Mouse (Mus musculus): ENCODE measurements at regions not wholly inside any gene's neighbourhood (a gene's known extent, or its start where the extent isn't known, plus 50 kb on each side); places are given as distances from the start of the nearest gene placed in this dataset.

DNA sequence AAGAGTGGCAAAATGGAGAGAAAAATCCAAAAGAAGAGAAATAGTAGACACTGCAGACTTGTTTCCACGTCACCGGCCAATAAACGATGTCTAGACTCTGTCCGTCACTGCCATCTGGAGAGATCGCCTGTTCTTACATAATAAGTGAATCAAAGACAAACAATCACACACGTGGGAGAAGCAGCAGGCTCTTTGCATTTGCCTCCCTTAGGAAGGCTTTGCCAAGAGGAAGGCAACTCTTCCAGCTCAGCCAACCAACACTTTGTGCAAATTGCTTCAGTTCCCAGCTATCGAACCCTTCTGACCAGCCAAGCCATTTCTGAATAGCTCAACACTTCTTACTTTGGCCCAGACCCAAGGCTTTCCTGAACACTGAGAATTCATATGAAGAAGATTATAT is 432.8 kb downstream of the 1700129C05Rik start:
- 70% methylated on average over 7 of the region's 7 CpGs for WGBS (ENCODE audit: insufficient replicate concordance)
- no peaks in the 10 kb centered on the region for H3K36me3 ChIP-seq (ENCODE audit: control insufficient read depth, insufficient read depth)
- no peaks in the 10 kb centered on the region for H3K9me3 ChIP-seq (replicated peaks; ENCODE audit: control insufficient read depth, low read length)
- no peak overlapping the region for H3K27ac ChIP-seq (ENCODE audit: low read length)
- H3K9ac ChIP-seq (ENCODE audit: low read depth, low read length) = no peak overlapping the region
- no peak overlapping the region for H3K4me3 ChIP-seq (ENCODE audit: low read depth, low read length)
- no peaks in the 10 kb centered on the region for H3K4me1 ChIP-seq (ENCODE audit: control insufficient read depth, low read depth, low read length)
- no peaks in the 10 kb centered on the region for H3K27me3 ChIP-seq (ENCODE audit: control insufficient read depth, insufficient read depth, low read depth, low read length)
- no peak for ATAC-seq (ENCODE audit: low read depth)
- no peak overlapping the region for H3K4me2 ChIP-seq (ENCODE audit: low read depth, low read length)

DNA sequence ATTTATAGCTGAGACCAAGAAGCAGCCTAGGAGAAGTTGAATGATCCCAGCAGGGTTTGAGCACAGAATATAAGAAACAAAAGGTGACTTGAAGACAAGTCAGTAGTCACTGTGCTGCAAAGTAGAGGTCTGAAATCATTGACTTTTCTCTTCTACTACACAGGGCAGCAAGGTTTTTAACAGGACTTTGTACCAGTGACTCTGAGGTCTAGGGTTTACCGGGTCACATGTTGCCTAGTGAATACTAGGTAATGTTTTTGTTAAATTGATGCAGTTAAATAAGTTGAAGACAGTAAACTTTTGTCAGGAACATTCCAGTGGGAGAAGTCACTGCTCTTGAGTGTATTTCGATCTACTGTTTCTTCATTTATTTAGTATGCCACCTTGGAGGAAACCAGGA is 433.4 kb downstream of the 1700129C05Rik start:
- WGBS (ENCODE audit: insufficient replicate concordance) = 61% methylated on average over 2 of the region's 2 CpGs
- Histone ChIP-seq H3K36me3 (ENCODE audit: control insufficient read depth, insufficient read depth) (no peaks in the 10 kb centered on the region), H3K27me3 (ENCODE audit: control insufficient read depth, insufficient read depth, low read depth, low read length) (no peaks in the 10 kb centered on the region), H3K9ac (ENCODE audit: low read depth, low read length) (no peak overlapping the region), H3K4me2 (ENCODE audit: low read depth, low read length) (no peak overlapping the region), H3K4me3 (ENCODE audit: low read depth, low read length) (no peak overlapping the region), H3K9me3 (replicated peaks; ENCODE audit: control insufficient read depth, low read length) (no peaks in the 10 kb centered on the region), H3K27ac (ENCODE audit: low read length) (no peak overlapping the region), H3K4me1 (ENCODE audit: control insufficient read depth, low read depth, low read length) (no peaks in the 10 kb centered on the region)
- ATAC-seq (ENCODE audit: low read depth) = no peak

DNA sequence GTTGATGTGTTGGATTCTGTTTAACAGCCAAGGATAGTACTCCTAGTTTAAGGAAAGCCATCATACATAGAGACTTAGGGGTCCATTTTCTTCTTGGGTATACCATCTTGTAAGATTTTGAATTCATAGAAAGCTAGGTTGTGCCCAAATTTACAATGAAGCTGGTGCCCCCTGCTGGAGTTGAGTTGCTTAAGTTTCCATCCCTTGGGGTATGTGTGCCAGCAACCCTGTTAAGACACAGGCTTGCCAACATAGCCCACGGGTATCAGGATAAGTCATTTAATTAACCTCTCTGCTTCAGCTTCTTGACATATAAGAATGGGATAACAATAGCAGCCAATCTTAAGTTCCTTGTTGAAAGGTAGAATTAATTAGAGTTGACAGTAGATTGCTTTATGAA is 440.9 kb downstream of the 1700129C05Rik start:
- no peak overlapping the region for H3K27ac ChIP-seq (ENCODE audit: low read length)
- WGBS (ENCODE audit: insufficient replicate concordance) = 29% methylated on average over 1 of the region's 1 CpGs
- H3K36me3 ChIP-seq (ENCODE audit: control insufficient read depth, insufficient read depth) = no peaks in the 10 kb centered on the region
- no peaks in the 10 kb centered on the region for H3K27me3 ChIP-seq (ENCODE audit: control insufficient read depth, insufficient read depth, low read depth, low read length)
- H3K4me2 ChIP-seq (ENCODE audit: low read depth, low read length) = no peak overlapping the region
- no peaks in the 10 kb centered on the region for H3K9me3 ChIP-seq (replicated peaks; ENCODE audit: control insufficient read depth, low read length)
- H3K4me3 ChIP-seq (ENCODE audit: low read depth, low read length) = no peak overlapping the region
- no peaks in the 10 kb centered on the region for H3K4me1 ChIP-seq (ENCODE audit: control insufficient read depth, low read depth, low read length)
- ATAC-seq (ENCODE audit: low read depth) = no peak
- no peak overlapping the region for H3K9ac ChIP-seq (ENCODE audit: low read depth, low read length)

DNA sequence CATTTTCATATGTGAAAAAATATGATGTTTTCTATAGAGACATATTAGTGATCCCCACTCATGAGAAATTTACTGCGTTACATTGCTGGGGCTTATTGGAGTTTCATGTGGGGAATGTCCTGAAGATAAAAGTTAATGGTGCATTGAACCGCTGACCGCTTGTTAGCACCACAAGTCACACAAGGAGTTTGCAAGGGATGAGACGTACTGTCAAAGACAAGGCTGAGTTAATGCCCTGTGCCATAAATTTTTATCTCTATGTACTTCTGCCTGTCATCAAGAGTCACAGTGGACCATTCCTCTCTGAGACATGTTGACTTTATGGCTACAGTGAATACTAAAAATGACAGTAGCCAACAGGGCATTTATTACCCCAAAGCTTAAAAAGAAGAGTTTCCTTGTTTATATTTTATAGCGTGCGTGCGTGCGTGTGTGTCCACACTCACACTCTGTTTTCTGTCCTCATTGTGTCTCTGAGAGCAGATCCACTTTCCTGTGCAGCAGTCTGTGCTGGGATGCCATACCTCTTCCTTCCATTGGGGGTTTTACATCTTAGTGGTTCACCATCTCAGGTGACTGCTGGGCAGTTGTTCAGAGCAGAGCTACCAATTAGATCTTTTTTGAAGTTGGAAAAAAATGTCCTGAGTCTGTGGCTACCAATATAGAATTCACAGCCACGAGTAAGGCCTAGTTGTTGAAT is 451.4 kb downstream of the 1700129C05Rik start:
- 63% methylated on average over 9 of the region's 9 CpGs for WGBS (ENCODE audit: insufficient replicate concordance)
- H3K9me3 ChIP-seq (replicated peaks; ENCODE audit: control insufficient read depth, low read length) = no peaks in the 10 kb centered on the region
- H3K4me1 ChIP-seq (ENCODE audit: control insufficient read depth, low read depth, low read length) = no peaks in the 10 kb centered on the region
- no peak overlapping the region for H3K4me2 ChIP-seq (ENCODE audit: low read depth, low read length)
- H3K36me3 ChIP-seq (ENCODE audit: control insufficient read depth, insufficient read depth) = no peaks in the 10 kb centered on the region
- H3K4me3 ChIP-seq (ENCODE audit: low read depth, low read length) = no peak overlapping the region
- no peak overlapping the region for H3K9ac ChIP-seq (ENCODE audit: low read depth, low read length)
- H3K27ac ChIP-seq (ENCODE audit: low read length) = no peak overlapping the region
- H3K27me3 ChIP-seq (ENCODE audit: control insufficient read depth, insufficient read depth, low read depth, low read length) = no peaks in the 10 kb centered on the region
- no peak for ATAC-seq (ENCODE audit: low read depth)

DNA sequence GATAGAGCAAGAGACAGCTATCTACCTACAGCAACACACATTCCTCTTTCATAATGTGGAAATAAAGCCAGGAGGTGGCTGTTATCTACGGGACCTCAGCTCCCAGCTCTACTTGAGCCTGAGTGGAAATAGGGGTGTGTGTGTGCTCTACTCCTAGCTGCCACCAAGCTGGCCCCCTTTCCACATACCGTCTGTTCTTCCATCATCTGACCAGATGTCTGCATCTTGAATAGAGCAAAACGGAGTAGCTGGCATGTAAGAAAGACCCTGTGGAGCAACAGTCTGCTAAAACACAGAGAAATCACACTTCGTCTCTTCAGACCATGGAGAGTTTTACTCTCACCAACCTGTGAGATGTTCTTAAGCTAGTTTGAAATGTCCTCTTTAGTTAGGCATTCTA is 454.9 kb downstream of the 1700129C05Rik start:
- 59% methylated on average over 4 of the region's 4 CpGs for WGBS (ENCODE audit: insufficient replicate concordance)
- H3K36me3 ChIP-seq (ENCODE audit: control insufficient read depth, insufficient read depth) = no peaks in the 10 kb centered on the region
- no peak overlapping the region for H3K4me2 ChIP-seq (ENCODE audit: low read depth, low read length)
- H3K9ac ChIP-seq (ENCODE audit: low read depth, low read length) = no peak overlapping the region
- no peak overlapping the region for H3K27ac ChIP-seq (ENCODE audit: low read length)
- ATAC-seq (ENCODE audit: low read depth) = no peak
- no peak overlapping the region for H3K4me3 ChIP-seq (ENCODE audit: low read depth, low read length)
- no peaks in the 10 kb centered on the region for H3K9me3 ChIP-seq (replicated peaks; ENCODE audit: control insufficient read depth, low read length)
- no peaks in the 10 kb centered on the region for H3K27me3 ChIP-seq (ENCODE audit: control insufficient read depth, insufficient read depth, low read depth, low read length)
- no peaks in the 10 kb centered on the region for H3K4me1 ChIP-seq (ENCODE audit: control insufficient read depth, low read depth, low read length)

DNA sequence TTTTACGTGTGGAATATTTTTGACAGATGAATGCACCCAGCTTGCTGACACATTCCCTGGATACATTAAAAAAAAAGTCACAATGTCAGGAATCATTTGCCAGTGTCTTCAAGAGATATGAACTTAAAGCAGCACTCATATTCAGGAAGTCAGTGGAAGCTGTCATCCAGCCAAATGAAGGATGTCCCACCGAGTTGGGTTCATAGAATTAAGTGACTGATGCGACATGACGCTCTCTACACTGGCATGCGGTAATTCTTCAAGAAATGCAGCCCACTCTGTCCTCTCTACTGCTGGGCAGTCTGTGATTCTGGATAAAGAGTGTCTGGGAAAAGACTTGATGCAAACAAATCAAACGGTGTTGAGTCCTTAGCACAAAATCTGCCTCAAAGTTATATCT is 463.9 kb downstream of the 1700129C05Rik start:
- H3K4me2 ChIP-seq (ENCODE audit: low read depth, low read length) = no peak overlapping the region
- H3K27me3 ChIP-seq (ENCODE audit: control insufficient read depth, insufficient read depth, low read depth, low read length) = no peaks in the 10 kb centered on the region
- no peak overlapping the region for H3K27ac ChIP-seq (ENCODE audit: low read length)
- no peak for ATAC-seq (ENCODE audit: low read depth)
- 68% methylated on average over 6 of the region's 6 CpGs for WGBS (ENCODE audit: insufficient replicate concordance)
- H3K4me1 ChIP-seq (ENCODE audit: control insufficient read depth, low read depth, low read length) = no peaks in the 10 kb centered on the region
- H3K9ac ChIP-seq (ENCODE audit: low read depth, low read length) = no peak overlapping the region
- H3K36me3 ChIP-seq (ENCODE audit: control insufficient read depth, insufficient read depth) = no peaks in the 10 kb centered on the region
- no peaks in the 10 kb centered on the region for H3K9me3 ChIP-seq (replicated peaks; ENCODE audit: control insufficient read depth, low read length)
- H3K4me3 ChIP-seq (ENCODE audit: low read depth, low read length) = no peak overlapping the region

DNA sequence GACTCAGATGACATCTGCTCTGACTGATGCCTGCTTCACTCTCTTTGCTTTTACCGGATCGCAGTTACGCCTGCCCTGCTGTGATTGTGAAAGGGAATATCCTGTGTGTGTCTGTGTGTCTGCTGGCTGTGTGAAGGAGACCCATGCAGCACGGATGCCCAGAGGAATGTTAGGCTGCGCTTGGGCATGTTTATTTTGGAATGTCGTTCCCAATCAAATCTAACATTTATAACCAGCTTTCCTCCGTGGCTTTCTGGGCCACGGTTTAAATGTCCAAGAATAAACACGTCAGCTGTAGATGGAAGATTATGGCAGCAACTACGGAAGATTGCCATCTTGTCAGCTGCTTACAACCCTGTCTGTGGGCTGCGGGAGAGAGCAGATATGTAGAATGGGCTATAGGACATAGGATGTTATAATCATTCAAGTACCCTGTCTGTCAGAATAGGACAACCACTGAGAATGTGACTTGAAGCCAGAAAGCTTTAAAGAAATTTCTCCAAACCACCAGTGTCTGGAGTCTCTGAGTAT is 464.5 kb downstream of the 1700129C05Rik start:
- Histone ChIP-seq H3K4me2 (ENCODE audit: low read depth, low read length) (no peak overlapping the region), H3K4me1 (ENCODE audit: control insufficient read depth, low read depth, low read length) (no peaks in the 10 kb centered on the region), H3K9me3 (replicated peaks; ENCODE audit: control insufficient read depth, low read length) (no peaks in the 10 kb centered on the region), H3K9ac (ENCODE audit: low read depth, low read length) (no peak overlapping the region), H3K4me3 (ENCODE audit: low read depth, low read length) (no peak overlapping the region), H3K36me3 (ENCODE audit: control insufficient read depth, insufficient read depth) (no peaks in the 10 kb centered on the region), H3K27me3 (ENCODE audit: control insufficient read depth, insufficient read depth, low read depth, low read length) (no peaks in the 10 kb centered on the region), H3K27ac (ENCODE audit: low read length) (no peak overlapping the region)
- no peak for ATAC-seq (ENCODE audit: low read depth)
- WGBS (ENCODE audit: insufficient replicate concordance) = 52% methylated on average over 11 of the region's 11 CpGs

DNA sequence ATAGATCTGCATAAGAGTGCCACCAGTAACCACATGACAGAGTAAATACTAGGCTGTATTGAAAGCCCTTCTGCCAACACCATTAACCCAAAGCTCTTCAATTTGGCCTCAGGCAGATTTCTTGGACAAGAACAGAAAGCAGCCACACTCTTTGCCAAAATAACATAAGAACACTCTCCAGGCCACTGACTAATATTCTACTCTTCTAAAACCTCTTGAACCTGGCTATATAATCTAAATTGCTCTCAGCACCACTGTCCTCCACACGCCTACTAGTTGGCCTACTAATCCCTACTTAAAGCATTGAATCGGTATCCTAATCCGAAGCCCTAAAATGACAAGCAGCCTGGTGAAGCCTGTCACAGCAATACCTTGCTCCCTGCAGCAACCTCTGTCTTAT is 467.5 kb downstream of the 1700129C05Rik start:
- Histone ChIP-seq H3K4me1 (ENCODE audit: control insufficient read depth, low read depth, low read length) (no peaks in the 10 kb centered on the region), H3K36me3 (ENCODE audit: control insufficient read depth, insufficient read depth) (no peaks in the 10 kb centered on the region), H3K9ac (ENCODE audit: low read depth, low read length) (no peak overlapping the region), H3K9me3 (replicated peaks; ENCODE audit: control insufficient read depth, low read length) (no peaks in the 10 kb centered on the region), H3K4me3 (ENCODE audit: low read depth, low read length) (no peak overlapping the region), H3K27ac (ENCODE audit: low read length) (no peak overlapping the region), H3K4me2 (ENCODE audit: low read depth, low read length) (no peak overlapping the region), H3K27me3 (ENCODE audit: control insufficient read depth, insufficient read depth, low read depth, low read length) (no peaks in the 10 kb centered on the region)
- ATAC-seq (ENCODE audit: low read depth) = no peak
- 72% methylated on average over 3 of the region's 3 CpGs for whole genome bisulfite sequencing (ENCODE audit: insufficient replicate concordance)

DNA sequence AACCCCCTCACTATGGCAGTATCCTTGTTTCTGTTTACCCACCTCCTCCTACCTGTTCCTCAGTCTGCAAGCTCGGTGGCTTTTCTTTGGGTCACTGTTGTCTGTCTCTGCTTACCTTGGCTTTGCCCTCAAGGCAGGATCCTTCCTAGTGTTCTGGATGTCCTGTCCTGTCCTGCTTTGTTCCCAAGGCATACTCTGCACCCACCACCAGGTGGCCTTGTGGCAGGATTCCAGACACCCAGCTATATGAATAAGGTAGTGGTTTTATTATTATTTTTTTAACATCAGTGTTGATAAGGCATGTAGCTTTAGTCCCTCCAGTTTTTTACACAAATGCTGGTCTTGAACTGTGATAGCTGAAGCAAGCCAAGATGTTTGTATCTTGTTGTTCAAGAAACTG is 478.7 kb downstream of the 1700129C05Rik start:
- no peak overlapping the region for H3K4me3 ChIP-seq (ENCODE audit: low read depth, low read length)
- H3K4me2 ChIP-seq (ENCODE audit: low read depth, low read length) = no peak overlapping the region
- 27% methylated on average over 1 of the region's 1 CpGs for WGBS (ENCODE audit: insufficient replicate concordance)
- no peaks in the 10 kb centered on the region for H3K36me3 ChIP-seq (ENCODE audit: control insufficient read depth, insufficient read depth)
- ATAC-seq (ENCODE audit: low read depth) = no peak
- no peak overlapping the region for H3K9ac ChIP-seq (ENCODE audit: low read depth, low read length)
- H3K9me3 ChIP-seq (replicated peaks; ENCODE audit: control insufficient read depth, low read length) = no peaks in the 10 kb centered on the region
- no peaks in the 10 kb centered on the region for H3K4me1 ChIP-seq (ENCODE audit: control insufficient read depth, low read depth, low read length)
- no peaks in the 10 kb centered on the region for H3K27me3 ChIP-seq (ENCODE audit: control insufficient read depth, insufficient read depth, low read depth, low read length)
- H3K27ac ChIP-seq (ENCODE audit: low read length) = no peak overlapping the region
